Mouse (Mus musculus) midbrain, embryonic 11.5 days (tissue): ENCODE measurements around the gene Igf2bp2. TPM values are rescaled to one million over a fixed set of nuclear protein-coding genes. Genes with fewer than 3 reads are reported as not detected.

Experiments
- ATAC-seq: fragments of 200-750 bp; cut with Nextera tagmentation; 2 replicates; pipeline ENCODE4 v1.8.0; 2017; ENCODE audit warnings: moderate TSS enrichment, moderate library complexity; ENCODE audit not compliant: low FRiP score
- DNase-seq: peaks from one replicate; pipeline ENCODE4 v3.0.0; 2015; ENCODE audit warnings: low spot score; ENCODE audit errors: missing footprints
- H3K27ac ChIP-seq: fragments of 300-500 bp; sonication (generic); 2 replicates; pipeline ENCODE4 v1.5.1; 2014; ENCODE audit warnings: low read depth, low read length
- H3K27me3 ChIP-seq: fragments of 300-500 bp; sonication (generic); 2 replicates; pipeline ENCODE4 v1.6.1; 2014; ENCODE audit warnings: mild to moderate bottlenecking, low read length, moderate library complexity, mixed read lengths; ENCODE audit not compliant: control insufficient read depth, insufficient read depth
- H3K36me3 ChIP-seq: fragments of 300-500 bp; sonication (generic); 2 replicates; pipeline ENCODE4 v1.6.1; 2014; ENCODE audit warnings: mild to moderate bottlenecking, low read length, moderate library complexity, mixed read lengths; ENCODE audit not compliant: control insufficient read depth, insufficient read depth
- H3K4me1 ChIP-seq: fragments of 300-500 bp; sonication (generic); 2 replicates; pipeline ENCODE4 v1.6.1; 2014; ENCODE audit warnings: low read length; ENCODE audit not compliant: control insufficient read depth, insufficient read depth
- H3K4me2 ChIP-seq: fragments of 300-500 bp; sonication (generic); 2 replicates; pipeline ENCODE4 v1.6.1; 2014; ENCODE audit warnings: mild to moderate bottlenecking, moderate library complexity
- H3K4me3 ChIP-seq: fragments of 300-500 bp; sonication (generic); 2 replicates; pipeline ENCODE4 v1.5.1; 2014; ENCODE audit warnings: low read depth, low read length
- H3K9ac ChIP-seq: fragments of 300-500 bp; sonication (generic); 2 replicates; pipeline ENCODE4 v1.6.1; 2014; ENCODE audit warnings: low read length
- H3K9me3 ChIP-seq: fragments of 300-500 bp; sonication (generic); 2 replicates; pipeline ENCODE4 v1.6.1; 2016; ENCODE audit warnings: low read length; ENCODE audit not compliant: control insufficient read depth
- WGBS: fragments of 180-500 bp; shearing (Covaris S2); extraction: QIAGEN DNeasy Blood & Tissue Kit; methylation state at CpG from one replicate; pipeline ENCODE4 v1.1.7; 2014; 5-methylcytosine and 5-hydroxymethylcytosine counted together
- polyA plus RNA-seq: library from polyadenylated mRNA; unstranded; fragments of >200 nt; fragmentation: Nextera tagmentation; extraction: Ambion mirVana; gene quantifications from 2 replicates; pipeline ENCODE4 v1.2.1, GENCODE M21; 2014

Igf2bp2 gene
- polyA plus RNA-seq, 1 experiment from 2014 or later = 108 TPM

DNA sequence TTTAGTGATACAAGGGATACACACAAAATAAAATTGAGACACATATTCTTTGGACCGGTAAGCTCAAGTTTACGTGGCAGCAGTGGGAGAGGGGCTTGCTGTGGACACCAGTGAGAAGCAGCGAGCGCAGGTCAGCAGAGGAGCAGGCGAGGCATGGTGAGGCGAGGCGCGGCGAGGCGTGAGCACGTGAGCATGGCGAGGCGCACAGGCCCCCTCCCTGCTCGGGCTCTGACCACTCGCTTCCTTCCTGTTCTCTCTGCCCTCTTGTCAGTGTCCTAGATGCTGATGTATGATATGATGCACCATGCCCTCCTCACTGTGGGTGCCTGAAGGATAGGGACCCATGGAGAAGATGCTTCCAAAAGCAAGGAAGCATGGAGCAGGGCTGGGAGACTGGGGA is 43.6 kb downstream of the Igf2bp2 start:
- ATAC-seq = no peak
- WGBS = 96% methylated on average over 15 of the region's 15 CpGs
- Histone ChIP-seq H3K27ac (no peak overlapping the region), H3K4me1 (no peaks in the 10 kb centered on the region), H3K4me3 (no peak overlapping the region), H3K9ac (no peak overlapping the region), H3K27me3 (no peaks in the 10 kb centered on the region), H3K4me2 (no peak overlapping the region), H3K36me3 (0 out of 2 replicates have a peak, but pooled peaks cover 2% of the 10 kb centered on the region), H3K9me3 (no peaks in the 10 kb centered on the region)
- no peak for DNase-seq

DNA sequence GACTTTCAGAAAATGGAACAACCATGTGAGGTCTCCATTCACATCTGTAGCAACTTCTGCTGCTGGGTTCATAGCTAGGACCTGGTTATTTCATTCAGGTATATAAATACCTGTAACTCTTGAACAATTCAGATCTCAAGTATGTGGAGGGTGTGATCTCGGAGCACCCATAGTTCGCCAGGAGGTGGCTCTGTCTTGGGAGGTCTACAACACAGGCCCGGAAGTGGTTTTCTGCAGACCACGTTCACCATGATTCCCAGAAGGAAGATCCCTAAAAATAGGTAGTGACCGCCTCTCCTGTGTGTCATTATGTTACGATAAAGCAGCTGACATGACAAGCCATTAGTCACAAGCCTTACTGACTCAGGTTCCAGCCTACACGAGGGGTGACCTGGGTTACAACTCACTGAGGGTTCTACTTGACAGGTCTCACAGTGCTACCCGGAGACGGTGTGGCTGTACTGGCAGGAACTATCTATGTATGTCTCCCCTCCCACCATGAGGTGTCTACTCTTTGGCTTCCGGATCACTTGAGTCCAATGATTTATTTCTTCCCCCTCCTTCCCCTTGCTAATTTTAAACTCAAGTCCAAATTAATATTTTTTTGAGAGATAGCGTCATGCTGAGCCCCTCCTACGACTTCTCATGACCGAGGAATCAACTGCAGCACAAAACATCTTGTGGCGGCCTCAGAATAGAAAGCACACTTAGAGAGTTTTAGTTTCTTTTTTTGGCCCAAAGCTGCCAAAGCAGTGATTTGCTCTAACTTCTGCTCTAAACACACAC is 44.2 kb downstream of the Igf2bp2 start:
- ATAC-seq (no peak), DNase-seq (no peak)
- Histone ChIP-seq H3K4me2 (no peak overlapping the region), H3K36me3 (0 out of 2 replicates have a peak, but pooled peaks cover 2% of the 10 kb centered on the region), H3K27ac (no peak overlapping the region), H3K4me1 (no peaks in the 10 kb centered on the region), H3K4me3 (no peak overlapping the region), H3K9ac (no peak overlapping the region), H3K27me3 (no peaks in the 10 kb centered on the region), H3K9me3 (no peaks in the 10 kb centered on the region)
- 96% methylated on average over 14 of the region's 14 CpGs for WGBS

DNA sequence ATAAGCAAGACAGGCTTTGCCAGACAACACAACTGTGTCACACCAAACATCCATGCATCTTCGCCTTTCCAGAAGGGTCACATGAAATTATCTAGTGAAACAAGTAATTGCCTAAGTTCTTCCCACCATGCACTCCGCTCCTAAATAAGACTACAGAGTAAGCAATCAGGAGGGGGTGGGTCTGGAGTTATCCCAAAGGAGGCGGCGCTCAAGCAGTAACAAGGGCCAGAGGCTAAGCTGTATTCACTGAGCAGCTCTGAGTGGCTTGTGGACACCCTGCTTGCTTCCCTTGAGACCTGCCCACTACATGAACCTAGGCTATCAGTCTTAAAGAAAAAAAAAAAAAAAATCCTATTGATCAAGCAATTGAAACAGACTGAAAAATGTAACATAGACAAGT is 44.9 kb downstream of the Igf2bp2 start:
- no peak for ATAC-seq
- H3K4me3 ChIP-seq = no peak overlapping the region
- 92% methylated on average over 4 of the region's 4 CpGs for WGBS

DNA sequence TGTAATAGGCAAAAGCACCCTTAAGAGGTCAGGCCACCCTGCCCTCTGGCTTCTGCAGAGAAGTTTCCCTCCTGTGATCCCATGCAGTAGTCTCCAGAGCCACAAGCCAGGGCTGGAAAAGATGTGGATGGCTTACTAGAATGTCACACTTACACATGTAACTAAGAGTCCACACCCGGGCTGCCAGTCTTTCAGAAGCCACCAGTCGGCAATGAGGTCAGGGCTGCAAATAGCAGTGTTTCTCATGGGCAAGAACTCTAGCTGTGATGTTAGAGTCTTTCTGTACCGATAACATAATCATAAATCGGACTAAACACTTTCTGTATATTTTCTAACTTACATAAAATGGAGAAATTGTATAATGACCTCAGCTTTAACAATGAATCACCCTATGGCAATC is 46.4 kb downstream of the Igf2bp2 start:
- Histone ChIP-seq H3K9me3 (no peaks in the 10 kb centered on the region), H3K27me3 (no peaks in the 10 kb centered on the region), H3K9ac (no peak overlapping the region), H3K4me3 (no peak overlapping the region), H3K36me3 (0 out of 2 replicates have a peak, but pooled peaks cover 2% of the 10 kb centered on the region), H3K4me1 (no peaks in the 10 kb centered on the region), H3K27ac (no peak overlapping the region), H3K4me2 (no peak overlapping the region)
- ATAC-seq = no peak
- 93% methylated on average over 4 of the region's 4 CpGs for WGBS
- no peak for DNase-seq

More for the DNA sequence above, 44.9 kb downstream of the Igf2bp2 start:
- Histone ChIP-seq H3K4me1 (no peaks in the 10 kb centered on the region), H3K9me3 (no peaks in the 10 kb centered on the region), H3K27ac (no peak overlapping the region), H3K4me2 (no peak overlapping the region), H3K27me3 (no peaks in the 10 kb centered on the region), H3K9ac (no peak overlapping the region), H3K36me3 (0 out of 2 replicates have a peak, but pooled peaks cover 2% of the 10 kb centered on the region)
- DNase-seq = no peak

DNA sequence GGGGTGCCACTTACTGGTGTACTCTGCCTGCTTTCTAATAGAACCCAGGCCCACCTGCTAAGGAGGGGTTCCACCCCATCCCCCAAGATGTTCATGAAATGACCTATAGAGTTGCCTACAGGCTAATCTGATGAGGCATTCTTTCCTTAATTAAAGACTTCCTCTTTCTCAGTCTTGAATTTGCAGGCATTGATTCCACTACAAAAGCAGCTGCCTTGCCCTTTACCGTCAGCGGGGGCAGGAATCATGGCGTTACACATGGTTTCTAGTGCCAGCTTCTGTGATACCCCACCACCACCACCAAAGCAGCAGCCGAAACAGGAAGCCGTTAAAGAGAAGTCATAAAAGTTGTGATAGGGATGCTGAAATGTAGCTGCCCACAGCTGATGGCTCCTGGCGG is 47.0 kb downstream of the Igf2bp2 start:
- ATAC-seq = no peak
- Histone ChIP-seq H3K4me1 (no peaks in the 10 kb centered on the region), H3K4me2 (no peak overlapping the region), H3K9ac (no peak overlapping the region), H3K4me3 (no peak overlapping the region), H3K9me3 (no peaks in the 10 kb centered on the region), H3K36me3 (0 out of 2 replicates have a peak, but pooled peaks cover 2% of the 10 kb centered on the region), H3K27ac (no peak overlapping the region), H3K27me3 (no peaks in the 10 kb centered on the region)
- WGBS = 97% methylated on average over 6 of the region's 6 CpGs
- no peak for DNase-seq

DNA sequence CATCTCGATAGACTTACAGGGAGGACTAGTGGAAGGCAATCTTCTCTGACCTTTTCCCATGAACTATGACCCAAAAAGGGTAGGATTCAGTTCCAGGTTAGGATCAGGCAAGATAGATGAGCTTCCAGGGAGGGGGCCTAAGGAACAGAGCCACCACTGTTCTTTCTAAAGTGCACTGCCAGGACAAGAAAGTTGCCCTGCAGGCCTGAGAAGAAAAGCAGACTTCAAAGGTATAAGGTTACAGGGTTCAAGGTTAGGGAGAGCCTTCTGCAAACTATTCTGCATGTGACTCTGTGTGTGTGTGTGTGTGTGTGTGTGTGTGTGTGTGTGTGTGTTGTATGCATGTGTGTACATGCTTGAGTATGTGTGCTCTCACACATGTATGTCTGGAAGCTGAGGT is 53.1 kb downstream of the Igf2bp2 start:
- ATAC-seq = no peak
- Histone ChIP-seq H3K9ac (no peak overlapping the region), H3K36me3 (no peaks in the 10 kb centered on the region), H3K4me2 (no peak overlapping the region), H3K27me3 (no peaks in the 10 kb centered on the region), H3K4me3 (no peak overlapping the region), H3K27ac (no peak overlapping the region), H3K9me3 (no peaks in the 10 kb centered on the region), H3K4me1 (no peaks in the 10 kb centered on the region)
- whole genome bisulfite sequencing = 84% methylated on average over 1 of the region's 1 CpGs
- no peak for DNase-seq

DNA sequence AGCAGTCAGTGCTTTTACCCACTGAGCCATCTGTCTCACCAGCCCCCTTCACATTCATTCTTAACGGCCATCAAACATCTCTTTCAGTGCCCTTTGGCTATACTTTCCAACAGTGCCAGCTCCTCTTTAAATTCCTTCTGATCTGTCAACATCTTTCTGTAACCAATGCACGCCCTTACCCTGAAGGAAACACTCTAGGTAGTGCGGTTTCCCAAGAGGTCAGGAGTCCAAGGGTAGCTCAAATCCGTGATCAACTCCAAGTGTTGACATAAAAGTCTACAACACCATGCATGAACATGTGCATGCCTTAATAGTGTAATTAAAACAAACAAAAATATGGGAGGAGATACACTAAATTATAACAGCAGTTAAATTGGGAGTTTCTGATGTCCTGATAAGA is 53.9 kb downstream of the Igf2bp2 start:
- no peaks in the 10 kb centered on the region for H3K36me3 ChIP-seq
- no peaks in the 10 kb centered on the region for H3K27me3 ChIP-seq
- no peak overlapping the region for H3K4me2 ChIP-seq
- WGBS = 87% methylated on average over 4 of the region's 4 CpGs
- no peaks in the 10 kb centered on the region for H3K4me1 ChIP-seq
- DNase-seq (no peak), ATAC-seq (no peak)
- no peak overlapping the region for H3K4me3 ChIP-seq
- no peak overlapping the region for H3K27ac ChIP-seq
- H3K9ac ChIP-seq = no peak overlapping the region
- H3K9me3 ChIP-seq = no peaks in the 10 kb centered on the region

DNA sequence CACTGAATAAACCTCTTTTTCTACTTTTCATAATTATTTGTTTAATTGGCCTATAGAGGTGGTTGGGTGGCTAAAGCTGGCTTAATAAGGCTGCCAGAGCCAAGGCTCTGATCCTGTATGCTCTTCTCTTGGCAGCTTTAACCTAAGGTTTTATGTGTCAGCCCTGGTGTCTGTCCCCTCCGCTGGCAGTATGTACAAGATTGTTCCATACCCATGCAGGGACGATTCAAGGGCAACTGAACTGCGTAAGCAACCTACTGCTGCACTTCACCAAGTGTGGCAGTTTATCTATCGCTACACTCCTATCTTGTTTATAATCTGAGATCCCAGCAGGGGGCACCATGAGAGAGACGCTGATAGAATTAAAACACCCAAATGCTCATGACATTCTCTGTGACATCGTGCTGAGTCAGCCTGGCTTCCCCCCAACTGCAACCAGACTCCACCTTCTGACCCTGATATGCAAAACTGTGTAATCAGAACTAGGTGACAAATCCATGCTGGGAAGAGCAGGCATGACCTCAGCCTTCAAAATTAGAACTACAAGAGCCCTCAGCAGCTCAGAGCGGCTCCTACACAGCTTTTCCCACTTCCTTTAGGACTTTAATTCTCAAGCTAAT is 55.1 kb downstream of the Igf2bp2 start:
- 74% methylated on average over 7 of the region's 7 CpGs for WGBS
- Histone ChIP-seq H3K4me3 (no peak overlapping the region), H3K4me1 (no peaks in the 10 kb centered on the region), H3K27ac (no peak overlapping the region), H3K4me2 (no peak overlapping the region), H3K9ac (no peak overlapping the region), H3K27me3 (no peaks in the 10 kb centered on the region), H3K36me3 (no peaks in the 10 kb centered on the region), H3K9me3 (no peaks in the 10 kb centered on the region)
- no peak for DNase-seq
- ATAC-seq = no peak

DNA sequence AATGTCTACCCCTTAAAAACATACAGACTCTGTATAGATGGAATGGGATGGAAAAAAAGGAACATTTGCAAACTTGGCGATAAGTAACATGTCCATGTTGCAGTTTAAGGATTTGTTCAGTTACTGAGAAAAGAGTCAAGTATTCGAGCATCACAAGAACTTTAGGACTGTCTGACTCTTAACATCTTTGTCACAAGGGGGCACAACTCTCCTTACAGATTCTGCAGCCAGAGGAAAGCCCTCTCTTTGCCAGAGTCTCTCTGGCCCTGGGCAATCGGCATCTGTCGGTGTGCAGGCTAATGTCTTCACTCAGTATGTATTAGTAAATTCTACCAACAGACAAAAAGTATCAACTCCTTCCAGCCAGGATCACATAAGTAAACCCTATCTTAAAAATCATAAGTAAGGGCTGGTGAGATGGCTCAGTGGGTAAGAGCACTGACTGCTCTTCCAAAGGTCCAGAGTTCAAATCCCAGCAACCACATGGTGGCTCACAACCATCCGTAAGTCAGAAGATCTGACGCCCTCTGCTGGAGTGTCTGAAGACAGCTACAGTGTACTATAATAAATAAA is 57.0 kb downstream of the Igf2bp2 start:
- H3K27me3 ChIP-seq = no peaks in the 10 kb centered on the region
- H3K27ac ChIP-seq = no peak overlapping the region
- no peaks in the 10 kb centered on the region for H3K36me3 ChIP-seq
- H3K4me3 ChIP-seq = no peak overlapping the region
- DNase-seq (no peak), ATAC-seq (no peak)
- H3K9ac ChIP-seq = no peak overlapping the region
- no peaks in the 10 kb centered on the region for H3K4me1 ChIP-seq
- no peak overlapping the region for H3K4me2 ChIP-seq
- no peaks in the 10 kb centered on the region for H3K9me3 ChIP-seq
- 87% methylated on average over 6 of the region's 6 CpGs for WGBS
